Mouse (Mus musculus): ENCODE data around the gene Magi3.

Gene Magi3

GRCm38 (mm10) chr3:104220295-104220965 is at the start of gene Magi3:
Magi3 (minus strand) TSS chr3:104220374.
- peak; percentile 98 for DNase-seq (ENCODE audit: low spot score)

DNA sequence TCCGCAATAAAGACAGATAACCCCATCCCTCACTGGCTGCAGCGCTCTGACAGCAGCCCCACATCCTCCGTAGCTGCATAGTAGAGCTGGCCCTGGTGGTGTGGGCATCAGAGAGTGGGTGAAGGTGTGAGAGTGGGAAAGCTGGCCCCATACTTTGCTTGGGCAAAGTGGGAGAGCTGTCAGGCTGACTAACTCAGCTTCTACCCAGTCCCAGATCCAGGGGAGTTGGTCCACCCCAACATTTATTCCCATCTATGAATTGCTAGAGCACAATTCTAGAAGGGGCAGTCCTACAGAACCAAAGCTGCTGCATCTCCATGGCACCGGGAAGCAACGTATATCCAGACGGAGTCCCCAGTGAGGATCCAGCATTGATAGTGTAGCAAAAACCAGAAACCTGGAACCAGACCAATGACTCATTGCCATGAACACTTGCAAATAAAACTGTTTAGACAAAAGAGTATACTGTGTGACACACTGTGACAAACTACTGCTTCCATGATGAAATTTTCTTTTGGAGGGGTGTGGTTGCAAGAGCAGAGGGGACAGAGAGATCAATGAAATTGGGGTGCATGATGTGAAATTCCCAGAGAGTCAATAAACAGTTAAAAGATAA is 44.5 kb upstream of the Magi3 start:
- no peak for DNase-seq (ENCODE audit: low spot score)

DNA sequence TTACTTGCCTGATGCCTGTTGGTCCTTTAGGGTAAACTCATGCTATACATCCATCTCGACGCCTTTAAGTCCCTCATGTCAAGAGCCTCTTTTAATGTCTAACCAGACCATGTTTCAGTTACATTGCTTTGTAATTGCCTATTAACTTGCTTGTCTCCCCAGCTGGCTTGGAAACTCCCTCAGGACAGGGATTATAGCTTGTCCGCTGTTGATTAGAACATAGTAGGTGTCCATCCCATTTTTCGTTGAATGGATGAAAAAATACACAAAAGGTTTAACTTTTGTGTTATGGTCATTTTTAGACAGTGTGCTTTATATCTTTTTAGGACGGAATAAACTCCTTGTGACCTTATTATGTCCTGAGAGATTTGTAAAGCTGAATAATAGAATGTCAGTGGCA is 40.0 kb upstream of the Magi3 start:
- DNase-seq (ENCODE audit: low spot score), result no peak

- no peak for DNase-seq (ENCODE audit: low spot score)
Observed at GRCm38 (mm10) chr3:104259168-104259567, 39.0 kb upstream of the Magi3 start.

DNA sequence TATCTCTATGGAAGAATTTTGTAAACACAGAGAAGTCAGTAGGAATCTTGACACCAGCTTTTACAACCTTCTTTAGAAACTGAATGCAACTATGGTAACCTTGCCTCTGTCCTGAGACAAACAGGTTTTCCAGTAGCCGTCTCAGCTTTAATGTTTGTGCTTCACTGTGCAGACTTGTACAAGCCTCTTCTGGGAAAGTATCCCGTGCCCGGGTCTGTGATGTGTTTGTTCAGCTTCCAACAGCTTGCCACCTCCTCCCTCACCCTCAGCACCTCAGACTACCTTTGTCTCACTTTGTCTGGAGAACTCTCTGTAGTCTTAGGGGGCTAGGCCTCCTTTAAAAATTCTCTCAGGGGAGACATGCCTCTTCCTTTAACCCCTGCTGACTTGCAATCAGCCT is 36.9 kb upstream of the Magi3 start:
- no peak for DNase-seq (ENCODE audit: low spot score)

DNA sequence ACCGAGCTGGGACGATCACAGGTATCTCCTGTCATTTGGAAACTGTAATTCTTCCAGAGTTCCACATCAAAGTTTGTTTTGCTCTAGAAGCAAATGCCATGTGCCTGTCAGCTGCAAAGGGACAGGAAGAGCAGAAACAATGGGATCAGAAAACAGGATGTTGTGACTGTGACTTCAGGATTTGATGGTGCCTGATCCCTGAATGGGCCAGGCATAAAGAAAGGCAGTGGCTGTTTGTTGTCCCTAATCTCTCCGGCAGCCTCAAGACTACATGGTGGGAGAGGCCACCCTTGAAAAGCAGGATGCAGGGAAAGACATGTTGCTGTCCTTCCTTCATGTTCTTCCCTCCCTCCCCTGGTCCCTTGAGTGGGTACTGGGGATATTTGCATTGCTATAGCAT is 33.6 kb upstream of the Magi3 start:
- no peak for DNase-seq (ENCODE audit: low spot score)

GRCm38 (mm10) chr3:104247850-104248249 is 27.7 kb upstream of the Magi3 start:
- no peak for DNase-seq (ENCODE audit: low spot score)

DNA sequence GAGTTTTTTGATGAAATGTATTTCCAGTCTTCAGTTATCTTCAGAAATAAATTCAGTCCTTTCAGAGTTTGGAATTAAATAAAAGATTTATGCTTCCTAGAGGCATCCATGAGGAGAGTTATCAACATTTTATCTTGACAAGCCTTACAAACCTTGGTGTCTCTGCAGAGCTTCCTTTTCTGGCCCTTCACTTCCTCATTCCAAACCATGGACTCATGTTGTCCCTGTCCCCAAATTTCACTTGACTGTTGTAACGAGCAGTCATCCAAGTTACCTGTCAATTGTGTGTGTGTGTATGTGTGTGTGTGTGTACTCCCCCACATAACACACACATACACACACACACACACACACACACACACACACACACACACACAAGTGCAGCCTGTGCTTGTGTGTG is 26.9 kb upstream of the Magi3 start:
- no peak for DNase-seq (ENCODE audit: low spot score)

GRCm38 (mm10) chr3:104244373-104244772 is 24.2 kb upstream of the Magi3 start:
- DNase-seq (ENCODE audit: low spot score), result no peak

- no peak for DNase-seq (ENCODE audit: low spot score)
Observed at GRCm38 (mm10) chr3:104243972-104244371, 23.8 kb upstream of the Magi3 start.

GRCm38 (mm10) chr3:104239785-104240184 is 19.6 kb upstream of the Magi3 start:
- no peak for DNase-seq (ENCODE audit: low spot score)

DNA sequence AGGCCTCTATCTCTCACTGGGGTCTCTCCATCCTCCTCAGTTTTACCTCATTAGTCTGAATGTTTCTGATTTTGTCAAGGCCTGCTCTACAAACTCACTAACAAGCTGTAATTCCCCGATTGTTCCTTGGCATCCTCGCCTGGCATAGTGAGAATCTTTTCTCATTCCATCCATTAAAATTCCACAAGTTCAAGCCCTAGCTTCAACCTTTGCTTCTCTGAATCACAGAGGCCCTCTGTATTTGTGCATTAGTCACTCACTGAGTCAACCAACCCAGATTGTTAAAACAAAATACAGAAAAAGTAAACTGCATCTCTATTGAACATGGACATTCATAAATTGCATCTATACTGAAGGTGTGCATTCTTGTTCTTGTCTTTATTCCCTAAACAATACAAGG is 19.2 kb upstream of the Magi3 start:
- no peak for DNase-seq (ENCODE audit: low spot score)

DNA sequence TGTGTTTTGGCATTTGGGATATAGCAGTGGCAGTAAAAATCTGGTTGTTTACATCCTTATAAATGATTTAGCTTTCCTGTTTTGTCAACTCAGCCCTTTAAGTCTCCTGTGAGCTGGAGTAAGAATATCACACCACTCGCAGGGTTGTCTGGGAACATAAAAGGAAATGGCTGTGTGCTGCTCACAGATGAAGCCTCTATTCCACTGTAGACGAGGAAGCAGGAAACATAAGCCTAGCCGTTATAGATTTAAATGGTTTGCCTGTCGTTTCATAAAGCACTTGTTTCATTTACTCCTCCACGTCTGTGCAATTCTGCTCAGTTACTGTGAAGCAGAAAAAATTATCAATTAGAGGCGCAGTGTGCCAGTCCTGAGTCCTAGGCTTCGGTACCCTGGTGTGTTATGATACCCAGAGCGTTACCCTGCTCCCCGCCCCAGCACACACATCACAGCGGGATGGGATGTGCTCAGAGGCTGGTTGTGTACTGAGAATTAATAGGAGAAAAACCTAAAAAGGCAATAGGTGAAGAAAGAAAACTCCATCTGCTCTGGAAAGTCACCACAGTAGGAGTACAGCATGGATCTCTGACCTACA is 17.8 kb upstream of the Magi3 start:
- no peak for DNase-seq (ENCODE audit: low spot score)

DNA sequence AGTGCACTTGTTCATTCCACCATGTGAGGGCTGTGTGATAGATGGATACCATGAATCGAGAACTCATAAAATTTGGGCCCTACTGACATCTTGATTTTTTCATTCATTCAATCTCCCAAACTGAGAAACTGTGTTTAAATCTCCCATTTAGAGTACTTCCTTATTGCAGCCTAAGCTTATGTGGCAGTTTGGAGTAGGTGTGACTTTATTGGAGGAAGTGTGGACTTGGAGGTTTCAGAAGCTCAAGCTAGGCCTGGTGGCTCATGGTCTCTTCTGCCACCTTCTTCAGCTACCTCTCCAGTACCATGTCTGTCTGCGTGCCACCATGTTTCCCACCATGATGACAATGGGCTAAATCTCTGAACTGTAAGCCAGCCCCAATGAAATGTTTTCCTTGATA is 15.9 kb upstream of the Magi3 start:
- DNase-seq (ENCODE audit: low spot score), result no peak

DNA sequence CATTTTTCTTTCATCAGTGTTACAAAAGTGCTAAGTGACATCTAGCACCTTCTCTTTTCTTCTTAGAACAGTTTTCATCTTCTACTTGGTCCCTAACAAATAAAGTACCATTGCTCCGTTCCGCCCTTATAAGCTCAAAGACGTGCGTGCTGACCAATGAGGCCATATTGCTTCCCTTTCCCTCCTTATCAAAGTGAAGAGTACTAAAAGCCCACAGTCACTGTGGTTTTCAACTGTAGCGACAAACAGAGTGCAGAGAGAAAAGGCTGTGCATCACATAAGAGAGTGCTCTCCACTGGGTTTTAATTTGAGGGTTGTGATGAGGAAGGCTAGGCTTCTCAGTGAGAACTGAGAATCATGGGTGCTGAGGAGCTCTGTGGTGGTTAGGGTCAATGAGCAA is 14.9 kb upstream of the Magi3 start:
- no peak for DNase-seq (ENCODE audit: low spot score)

DNA sequence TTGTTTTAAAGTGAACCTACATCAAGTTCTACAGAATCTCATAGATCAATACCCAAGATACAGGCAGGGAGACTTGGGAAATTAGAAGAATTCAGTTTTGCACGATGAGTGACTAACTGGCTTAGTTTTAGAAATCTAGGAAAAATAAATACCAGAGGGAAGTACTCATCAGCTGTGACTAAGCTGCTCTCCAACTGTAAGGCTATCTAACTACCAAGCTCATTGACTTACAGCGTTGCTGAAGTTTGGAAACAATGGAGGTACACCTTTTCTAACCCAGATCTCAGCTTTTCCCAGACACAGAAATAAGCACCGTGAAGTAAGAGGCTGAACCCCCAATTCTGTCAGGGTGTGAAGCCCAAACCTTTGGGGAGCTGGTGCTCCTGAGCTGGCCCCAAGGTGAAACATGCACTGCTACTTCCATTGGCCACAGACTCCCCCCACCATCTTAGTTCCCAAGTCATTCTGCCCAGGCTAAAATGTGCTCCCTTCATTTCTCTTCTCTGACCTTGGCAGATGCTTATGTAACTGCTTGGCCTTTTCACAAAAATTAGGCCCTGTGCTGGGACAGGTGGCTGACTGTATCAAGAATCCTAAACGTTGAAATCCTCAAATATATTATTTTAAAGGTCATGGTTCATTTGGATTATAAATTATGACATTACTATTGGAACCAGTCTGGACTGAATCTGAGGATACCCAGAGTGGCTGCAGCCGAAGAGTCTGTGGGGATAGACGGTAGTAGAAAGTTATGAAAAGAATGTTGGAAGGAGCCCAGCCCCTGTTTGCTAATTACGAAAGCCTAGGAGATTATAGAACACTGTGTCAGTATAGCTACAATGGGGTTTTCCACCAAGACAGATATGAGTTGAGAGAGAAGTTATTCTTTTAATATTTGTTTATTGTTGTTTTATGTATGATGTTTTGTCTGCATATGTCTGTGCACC is 13.5 kb upstream of the Magi3 start:
- DNase-seq (ENCODE audit: low spot score), result no peak

DNA sequence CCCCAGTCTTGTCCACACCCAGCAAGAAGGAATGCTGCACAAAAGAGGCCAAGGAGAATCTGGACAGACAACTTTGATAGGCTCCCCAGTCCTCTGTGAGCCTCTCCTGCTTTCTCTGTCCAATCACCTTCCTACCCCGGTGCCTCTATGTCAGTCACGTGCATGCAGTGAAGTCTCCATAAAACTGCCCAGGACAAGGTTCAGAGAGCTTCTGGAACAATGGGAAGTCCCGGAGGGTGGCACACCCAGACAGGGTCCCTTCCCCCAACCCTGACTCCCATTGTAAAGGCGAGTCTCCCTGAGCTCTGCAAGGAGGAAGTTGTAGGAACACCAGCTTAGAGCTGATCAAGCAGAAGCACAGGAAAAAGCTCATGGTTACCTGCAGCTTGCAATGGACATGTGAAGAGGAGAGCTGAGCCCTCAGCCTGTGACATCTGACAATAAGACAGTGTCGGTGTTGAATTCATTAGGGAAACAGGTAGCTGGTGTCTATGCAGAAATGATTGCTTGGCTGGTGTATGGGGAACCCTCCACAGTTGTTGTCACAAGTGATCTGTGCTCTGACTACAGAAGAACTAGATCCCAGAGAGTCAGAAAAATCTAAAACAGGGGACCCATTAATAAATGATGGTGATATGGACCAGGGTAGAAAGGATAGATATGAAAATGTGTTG is 7.4 kb upstream of the Magi3 start:
- peak; percentile 14 for DNase-seq (ENCODE audit: low spot score)

DNA sequence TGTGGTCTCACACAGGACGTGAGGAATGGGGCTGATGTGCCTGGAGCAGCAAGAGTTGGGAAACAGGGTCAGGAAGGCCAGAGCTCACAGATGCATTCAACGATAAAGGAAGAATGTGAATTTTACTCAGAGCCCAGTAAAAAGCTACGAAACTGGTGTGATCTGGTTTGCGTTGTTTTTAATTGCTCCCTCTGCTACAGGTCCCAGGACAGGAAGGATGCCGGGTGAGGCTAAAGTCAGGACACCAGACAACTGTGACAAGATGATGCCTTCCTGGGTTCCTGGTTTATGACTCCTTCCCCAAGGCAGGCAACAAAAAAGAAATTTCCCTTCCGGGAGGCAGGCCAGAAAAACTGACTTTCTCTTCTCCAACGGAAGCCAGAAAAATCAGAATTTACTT is 6.6 kb upstream of the Magi3 start:
- peak; percentile 18 for DNase-seq (ENCODE audit: low spot score)

GRCm38 (mm10) chr3:104221156-104221555 is 982 bp upstream of the Magi3 start:
- DNase-seq (ENCODE audit: low spot score), result no peak

GRCm38 (mm10) chr3:104219531-104220294 is 461 bp downstream of the Magi3 start:
- peak; percentile 34 for DNase-seq (ENCODE audit: low spot score)

GRCm38 (mm10) chr3:104218926-104219325 is 1.2 kb downstream of the Magi3 start:
- DNase-seq (ENCODE audit: low spot score), result peak; percentile 40
